Mouse (Mus musculus): Measurements from ENCODE around the gene Aqp6. TPM values are rescaled to one million over a fixed set of nuclear protein-coding genes. Genes with fewer than 3 reads are reported as not detected.
A peak's percentile ranks its signal among the peaks of the same experiment; 100 is the strongest.

Gene Aqp6
- polyA plus RNA-seq, 1 experiment from 2014 or later: not detected

- Histone ChIP-seq H3K9me3 (ENCODE audit: low read depth, low read length) (no peaks in the 10 kb centered on the region), H3K27me3 (ENCODE audit: insufficient read depth, low read length) (no peaks in the 10 kb centered on the region), H3K4me2 (no peak overlapping the region), H3K36me3 (ENCODE audit: insufficient read depth) (peaks cover 51% of the 10 kb centered on the region), H3K9ac (no peak overlapping the region), H3K4me1 (ENCODE audit: insufficient read depth) (peaks cover 9% of the 10 kb centered on the region), H3K4me3 (ENCODE audit: low read depth, low read length) (no peak overlapping the region), H3K27ac (ENCODE audit: low read depth) (no peak overlapping the region)
- ATAC-seq (ENCODE audit: insufficient read depth) (no peak), DNase-seq (no peak)
- no peak for TF ChIP-seq CTCF (IDR thresholded peaks at IDR 0.05; ENCODE audit: low read depth)
- 75% methylated on average over 4 of the region's 4 CpGs for WGBS
These were observed 18.6 kb downstream of the Aqp6 start for GRCm38 (mm10) chr15:99619821-99620220.

- no peaks in the 10 kb centered on the region for H3K4me1 ChIP-seq (ENCODE audit: insufficient read depth)
- H3K9ac ChIP-seq: no peak overlapping the region
- 85% methylated on average over 11 of the region's 11 CpGs for WGBS
- TF ChIP-seq CTCF (IDR thresholded peaks at IDR 0.05; ENCODE audit: low read depth): no peak
- H3K4me2 ChIP-seq: no peak overlapping the region
- H3K4me3 ChIP-seq (ENCODE audit: low read depth, low read length): no peak overlapping the region
- H3K27me3 ChIP-seq (ENCODE audit: insufficient read depth, low read length): no peaks in the 10 kb centered on the region
- H3K36me3 ChIP-seq (ENCODE audit: insufficient read depth): peaks cover 73% of the 10 kb centered on the region
- no peak overlapping the region for H3K27ac ChIP-seq (ENCODE audit: low read depth)
- ATAC-seq (ENCODE audit: insufficient read depth) (no peak), DNase-seq (no peak)
- no peaks in the 10 kb centered on the region for H3K9me3 ChIP-seq (ENCODE audit: low read depth, low read length)
These were observed 20.9 kb downstream of the Aqp6 start for GRCm38 (mm10) chr15:99622063-99622462.

GRCm38 (mm10) chr15:99631618-99632017, 30.4 kb downstream of the Aqp6 start:
- peak; percentile 61 for TF ChIP-seq CTCF (IDR thresholded peaks at IDR 0.05; ENCODE audit: low read depth)
- Histone ChIP-seq H3K4me1 (ENCODE audit: insufficient read depth) (no peaks in the 10 kb centered on the region), H3K27me3 (ENCODE audit: insufficient read depth, low read length) (no peaks in the 10 kb centered on the region), H3K27ac (ENCODE audit: low read depth) (no peak overlapping the region), H3K36me3 (ENCODE audit: insufficient read depth) (peaks cover 94% of the 10 kb centered on the region), H3K4me3 (ENCODE audit: low read depth, low read length) (no peak overlapping the region), H3K9me3 (ENCODE audit: low read depth, low read length) (no peaks in the 10 kb centered on the region), H3K9ac (no peak overlapping the region), H3K4me2 (no peak overlapping the region)
- ATAC-seq (ENCODE audit: insufficient read depth) (no peak), DNase-seq (peak; percentile 48)

GRCm38 (mm10) chr15:99634702-99635101, 33.5 kb downstream of the Aqp6 start:
- Histone ChIP-seq H3K27ac (ENCODE audit: low read depth) (no peak overlapping the region), H3K27me3 (ENCODE audit: insufficient read depth, low read length) (no peaks in the 10 kb centered on the region), H3K9ac (no peak overlapping the region), H3K4me3 (ENCODE audit: low read depth, low read length) (no peak overlapping the region), H3K4me1 (ENCODE audit: insufficient read depth) (no peaks in the 10 kb centered on the region), H3K36me3 (ENCODE audit: insufficient read depth) (peaks cover 100% of the 10 kb centered on the region), H3K4me2 (no peak overlapping the region), H3K9me3 (ENCODE audit: low read depth, low read length) (no peaks in the 10 kb centered on the region)
- 94% methylated on average over 7 of the region's 7 CpGs for WGBS
- no peak for ATAC-seq (ENCODE audit: insufficient read depth)
- DNase-seq: no peak
- TF ChIP-seq CTCF (IDR thresholded peaks at IDR 0.05; ENCODE audit: low read depth): no peak

GRCm38 (mm10) chr15:99637405-99638123, 36.4 kb downstream of the Aqp6 start:
- WGBS: 89% methylated on average over 12 of the region's 12 CpGs
- no peak for DNase-seq
- Histone ChIP-seq H3K9me3 (ENCODE audit: low read depth, low read length) (no peaks in the 10 kb centered on the region), H3K4me1 (ENCODE audit: insufficient read depth) (no peaks in the 10 kb centered on the region), H3K9ac (no peak overlapping the region), H3K27ac (ENCODE audit: low read depth) (no peak overlapping the region), H3K4me3 (ENCODE audit: low read depth, low read length) (no peak overlapping the region), H3K27me3 (ENCODE audit: insufficient read depth, low read length) (no peaks in the 10 kb centered on the region), H3K36me3 (ENCODE audit: insufficient read depth) (peaks cover 98% of the 10 kb centered on the region), H3K4me2 (no peak overlapping the region)
- TF ChIP-seq CTCF (IDR thresholded peaks at IDR 0.05; ENCODE audit: low read depth): no peak
- ATAC-seq (ENCODE audit: insufficient read depth): no peak

GRCm38 (mm10) chr15:99638124-99638485, 36.9 kb downstream of the Aqp6 start:
- no peak overlapping the region for H3K4me3 ChIP-seq (ENCODE audit: low read depth, low read length)
- H3K9ac ChIP-seq: no peak overlapping the region
- peaks cover 93% of the 10 kb centered on the region for H3K36me3 ChIP-seq (ENCODE audit: insufficient read depth)
- H3K4me2 ChIP-seq: no peak overlapping the region
- H3K27me3 ChIP-seq (ENCODE audit: insufficient read depth, low read length): no peaks in the 10 kb centered on the region
- H3K4me1 ChIP-seq (ENCODE audit: insufficient read depth): no peaks in the 10 kb centered on the region
- 91% methylated on average over 5 of the region's 5 CpGs for WGBS
- no peak for TF ChIP-seq CTCF (IDR thresholded peaks at IDR 0.05; ENCODE audit: low read depth)
- ATAC-seq (ENCODE audit: insufficient read depth) (no peak), DNase-seq (no peak)
- no peak overlapping the region for H3K27ac ChIP-seq (ENCODE audit: low read depth)
- H3K9me3 ChIP-seq (ENCODE audit: low read depth, low read length): no peaks in the 10 kb centered on the region

- Histone ChIP-seq H3K9me3 (ENCODE audit: low read depth, low read length) (no peaks in the 10 kb centered on the region), H3K9ac (no peak overlapping the region), H3K4me3 (ENCODE audit: low read depth, low read length) (no peak overlapping the region), H3K4me2 (no peak overlapping the region), H3K27ac (ENCODE audit: low read depth) (no peak overlapping the region), H3K36me3 (ENCODE audit: insufficient read depth) (peaks cover 49% of the 10 kb centered on the region), H3K27me3 (ENCODE audit: insufficient read depth, low read length) (no peaks in the 10 kb centered on the region), H3K4me1 (ENCODE audit: insufficient read depth) (no peaks in the 10 kb centered on the region)
- no peak for TF ChIP-seq CTCF (IDR thresholded peaks at IDR 0.05; ENCODE audit: low read depth)
- DNase-seq (no peak), ATAC-seq (ENCODE audit: insufficient read depth) (no peak)
- 67% methylated on average over 6 of the region's 6 CpGs for WGBS
These were observed 41.4 kb downstream of the Aqp6 start for GRCm38 (mm10) chr15:99642622-99643021.
